Mouse (Mus musculus) liver, postnatal 0 days (tissue): ENCODE measurements around the gene Isoc2b.

Experiments used
- CTCF ChIP-seq: sonication (generic); IDR thresholded peaks from 2 replicates; pipeline ENCODE4 v1.5.1; 2016; ENCODE audit warnings: antibody characterized with exemption, low read depth
- EP300 ChIP-seq: IDR thresholded peaks from 2 replicates; pipeline ENCODE4 v1.6.1; 2016; ENCODE audit warnings: antibody characterized with exemption, low read depth, mild to moderate bottlenecking

DNA sequence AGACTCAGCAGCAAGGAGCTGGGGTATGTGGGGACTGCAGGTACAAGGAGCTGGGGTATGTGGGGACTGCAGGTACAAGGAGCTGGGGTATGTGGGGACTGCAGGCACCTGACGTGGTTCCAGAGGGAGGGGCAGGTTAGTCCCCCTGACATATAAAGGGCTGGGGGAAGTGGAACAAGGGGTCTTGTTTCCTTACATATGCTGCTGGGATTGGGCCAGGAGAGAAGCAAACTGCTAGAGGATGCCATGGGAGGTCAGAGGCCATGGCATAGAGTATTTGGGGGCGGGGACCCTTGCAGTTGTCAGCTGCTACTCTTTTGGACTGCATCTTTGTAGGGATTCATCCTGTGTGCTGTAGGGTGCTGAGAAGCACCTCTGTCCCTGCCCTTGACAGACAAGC lies 47.4 kb upstream of the Isoc2b start:
- TF ChIP-seq CTCF (no peak), EP300 (no peak)
